Mouse (Mus musculus) lung, adult 18-20 months (tissue): Measurements from ENCODE around the gene Slc38a10.

ENCODE experiments used
- DNase-seq, 2 experiments: peaks; one replicate each; pipeline ENCODE4 v3.0.0; 2022; ENCODE audit warnings: mixed read lengths in 2 of 2

Gene Slc38a10

GRCm38 (mm10) chr11:120173213-120173612 lies 22.1 kb upstream of the Slc38a10 start:
- DNase-seq, result no peak

GRCm38 (mm10) chr11:120171168-120171567 lies 20.0 kb upstream of the Slc38a10 start:
- no peak for DNase-seq

- peak; percentile 77 to 86 for DNase-seq
These were observed 18.3 kb upstream of the Slc38a10 start for GRCm38 (mm10) chr11:120169208-120169992.

GRCm38 (mm10) chr11:120168516-120168915 lies 17.4 kb upstream of the Slc38a10 start:
- no peak for DNase-seq

- no peak for DNase-seq
These were observed 16.8 kb upstream of the Slc38a10 start for GRCm38 (mm10) chr11:120167921-120168356.

GRCm38 (mm10) chr11:120167059-120167458 lies 15.9 kb upstream of the Slc38a10 start:
- no peak for DNase-seq

GRCm38 (mm10) chr11:120164471-120165261 lies 13.5 kb upstream of the Slc38a10 start:
- no peak for DNase-seq

- DNase-seq, result peak in 1 of 2 experiments; percentile 24
These were observed 12.9 kb upstream of the Slc38a10 start for GRCm38 (mm10) chr11:120164028-120164427.

- no peak for DNase-seq
These were observed 12.1 kb upstream of the Slc38a10 start for GRCm38 (mm10) chr11:120163207-120163606.

- no peak for DNase-seq
These were observed 10.1 kb upstream of the Slc38a10 start for GRCm38 (mm10) chr11:120161245-120161644.

- DNase-seq, result peak in 1 of 2 experiments; percentile 29
These were observed 9.3 kb upstream of the Slc38a10 start for GRCm38 (mm10) chr11:120160478-120160877.

GRCm38 (mm10) chr11:120159653-120160052 lies 8.5 kb upstream of the Slc38a10 start:
- DNase-seq, result no peak

- DNase-seq, result peak in 1 of 2 experiments; percentile 41
These were observed 7.7 kb upstream of the Slc38a10 start for GRCm38 (mm10) chr11:120158828-120159227.

GRCm38 (mm10) chr11:120150440-120151112 lies 570 bp downstream of the Slc38a10 start:
- peak in 1 of 2 experiments; percentile 37 for DNase-seq

GRCm38 (mm10) chr11:120149510-120150200 lies 1.5 kb downstream of the Slc38a10 start:
- DNase-seq, result no peak

- DNase-seq, result no peak
These were observed 2.8 kb downstream of the Slc38a10 start for GRCm38 (mm10) chr11:120148201-120148855.

- DNase-seq, result no peak
These were observed 7.2 kb downstream of the Slc38a10 start for GRCm38 (mm10) chr11:120143708-120144497.

GRCm38 (mm10) chr11:120142601-120143051 lies 8.5 kb downstream of the Slc38a10 start:
- DNase-seq, result peak; percentile 80 to 81

GRCm38 (mm10) chr11:120140255-120140654 lies 10.9 kb downstream of the Slc38a10 start:
- DNase-seq, result peak; percentile 50 to 71

- DNase-seq, result no peak
These were observed 11.8 kb downstream of the Slc38a10 start for GRCm38 (mm10) chr11:120139309-120139731.

- DNase-seq, result peak in 1 of 2 experiments; percentile 58
These were observed 13.5 kb downstream of the Slc38a10 start for GRCm38 (mm10) chr11:120137625-120138004.
